Mouse (Mus musculus): Measurements from ENCODE around the gene Steap3.
"Not testable (repeated sequence)": the region's sequence is repeated elsewhere in the genome, so short reads cannot be mapped to it uniquely, and the experiment has no call there.

DNA sequence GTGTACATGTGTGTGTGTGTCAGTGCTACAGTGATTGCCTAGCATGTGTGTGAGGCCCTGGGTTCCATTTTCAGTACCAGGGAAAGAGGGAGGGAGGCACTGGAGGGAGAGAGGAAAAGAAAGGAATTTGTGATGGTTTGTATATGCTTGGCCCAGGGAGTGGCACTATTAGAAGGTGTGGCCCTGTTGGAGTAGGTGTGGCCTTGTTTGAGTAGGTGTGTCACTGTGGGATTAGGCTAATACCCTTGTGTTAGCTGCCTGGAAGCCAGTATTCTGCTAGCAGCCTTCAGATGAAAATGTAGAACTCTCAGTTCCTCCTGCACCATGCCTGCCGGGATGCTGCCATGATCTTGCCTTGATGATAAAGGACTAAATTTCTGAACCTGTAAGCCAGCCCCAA is 3.6 kb upstream of the Steap3 start:
- TF ChIP-seq CTCF, EP300 (IDR thresholded peaks at IDR 0.05): not testable (repeated sequence)
